Mouse (Mus musculus): ENCODE data around the gene Ttc7. TPM values are rescaled to one million over a fixed set of nuclear protein-coding genes. Genes with fewer than 3 reads are reported as not detected.

The Ttc7 gene
- total RNA-seq, 2 experiments from 2014 or later: 13.3 to 16.2 TPM

GRCm38 (mm10) chr17:87312924-87313870 is 30.5 kb downstream of the Ttc7 start:
- DNase-seq (ENCODE audit: low spot score in 2 of 2): no peak

GRCm38 (mm10) chr17:87314121-87314520 is 31.4 kb downstream of the Ttc7 start:
- no peak for DNase-seq (ENCODE audit: low spot score in 2 of 2)

DNA sequence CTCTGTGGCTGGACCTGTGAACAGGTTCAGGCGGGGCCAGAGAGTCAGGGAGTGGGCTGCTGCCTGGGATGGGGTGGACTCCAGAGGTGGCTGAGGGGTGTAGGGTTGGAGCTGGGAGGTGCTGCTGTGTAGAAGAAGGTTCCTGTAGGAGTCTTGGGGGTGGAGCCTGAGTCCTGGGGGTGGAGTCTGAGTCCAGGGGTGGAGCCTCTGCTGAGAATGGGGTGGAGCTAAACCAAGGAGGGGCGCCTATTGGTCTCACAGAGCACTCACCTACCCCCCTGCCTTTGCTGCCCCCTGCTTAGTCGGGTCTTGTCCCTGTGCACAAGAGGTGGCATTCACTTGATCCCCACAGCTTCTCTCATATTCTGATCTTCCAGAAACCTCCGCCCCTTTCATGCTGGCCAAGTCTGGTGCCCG is 31.9 kb downstream of the Ttc7 start:
- DNase-seq (ENCODE audit: low spot score in 2 of 2): peak in 1 of 2 experiments; percentile 46

DNA sequence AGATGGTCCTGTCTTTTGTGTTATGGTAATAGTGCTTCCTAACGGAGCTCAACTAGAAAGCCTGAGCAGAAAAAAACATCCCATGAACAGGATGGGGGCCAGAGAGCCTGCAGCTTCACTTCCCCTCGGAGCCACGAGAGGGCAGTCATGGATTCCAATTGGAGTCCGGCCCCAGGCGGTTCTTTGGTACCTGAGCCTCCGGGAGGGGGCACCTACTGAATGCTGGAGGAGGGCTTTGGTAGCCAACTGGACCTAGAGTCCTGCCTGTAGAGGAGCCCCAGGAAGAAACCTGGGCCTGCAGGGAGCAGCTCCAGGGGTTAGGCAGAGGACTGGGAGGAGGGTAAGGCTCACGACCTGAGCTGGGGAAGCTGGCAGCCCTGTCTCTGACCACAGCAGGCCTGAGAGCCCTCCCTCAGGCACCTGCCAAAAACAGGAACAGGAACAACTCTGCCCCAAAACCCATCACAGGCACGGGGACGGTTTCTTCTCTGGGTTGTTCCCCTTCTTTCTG is 32.4 kb downstream of the Ttc7 start:
- DNase-seq (ENCODE audit: low spot score in 2 of 2): peak; percentile 92 to 93

GRCm38 (mm10) chr17:87315891-87316763 is 33.4 kb downstream of the Ttc7 start:
- DNase-seq (ENCODE audit: low spot score in 2 of 2): no peak

GRCm38 (mm10) chr17:87317271-87317670 is 34.6 kb downstream of the Ttc7 start:
- DNase-seq (ENCODE audit: low spot score in 2 of 2): no peak

DNA sequence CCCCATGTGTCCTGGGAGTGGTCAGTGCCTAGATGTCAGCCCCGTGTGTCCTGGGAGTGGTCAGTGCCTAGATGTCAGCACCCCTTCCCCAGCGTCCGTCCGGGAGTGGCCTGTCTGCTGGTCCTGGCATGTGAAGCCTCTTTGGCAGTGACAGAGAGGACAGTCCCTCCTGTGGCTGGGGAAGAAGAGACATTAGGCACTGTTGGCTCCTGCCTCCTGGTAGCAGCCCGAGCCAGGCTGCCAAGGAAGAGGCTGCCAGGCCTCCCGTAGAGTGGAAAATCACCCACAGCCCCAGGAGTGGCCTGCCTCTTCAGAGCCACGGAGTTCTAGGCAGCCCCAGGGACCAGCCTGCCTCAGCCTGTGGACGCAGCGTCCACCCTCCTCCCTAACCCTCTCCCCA is 35.3 kb downstream of the Ttc7 start:
- DNase-seq (ENCODE audit: low spot score in 2 of 2): no peak

DNA sequence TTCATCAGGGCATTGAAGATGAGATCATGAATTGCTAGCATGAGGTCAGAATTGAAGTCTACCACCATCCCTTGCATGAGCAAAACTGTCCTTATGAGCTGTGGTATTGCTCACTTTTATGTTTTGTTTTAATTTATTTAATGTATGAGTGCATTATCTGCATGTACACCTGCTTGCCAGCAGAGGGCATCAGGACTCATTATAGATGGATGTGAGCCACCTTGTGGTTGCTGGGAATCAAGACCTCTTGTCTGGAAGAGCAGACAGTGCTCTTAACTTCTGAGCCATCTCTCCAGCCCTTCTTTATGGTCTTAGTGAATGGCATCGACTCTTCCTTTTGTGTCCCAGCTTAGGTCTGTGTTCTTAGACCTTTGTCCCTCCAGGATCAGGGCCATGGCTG is 39.0 kb downstream of the Ttc7 start:
- no peak for DNase-seq (ENCODE audit: low spot score in 2 of 2)

DNA sequence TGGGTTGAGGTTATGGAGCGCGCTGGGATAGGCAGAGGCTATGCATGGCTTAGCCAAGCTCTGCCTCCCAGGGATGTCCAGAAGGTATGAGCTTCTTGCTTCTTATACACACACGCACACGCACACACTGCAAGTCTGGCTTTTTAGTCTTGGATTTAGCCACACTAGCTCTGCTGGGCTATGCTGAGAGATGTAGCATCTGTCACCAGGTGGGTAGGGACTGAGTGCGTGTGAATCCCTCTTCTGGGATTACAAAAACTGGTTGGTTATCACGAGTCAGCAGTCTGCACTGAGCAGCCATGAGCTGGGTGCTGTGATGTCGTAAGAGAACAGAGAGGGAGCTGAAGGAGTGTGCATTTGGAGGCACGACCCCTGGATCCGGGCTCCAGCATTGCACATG is 40.5 kb downstream of the Ttc7 start:
- no peak for DNase-seq (ENCODE audit: low spot score in 2 of 2)

DNA sequence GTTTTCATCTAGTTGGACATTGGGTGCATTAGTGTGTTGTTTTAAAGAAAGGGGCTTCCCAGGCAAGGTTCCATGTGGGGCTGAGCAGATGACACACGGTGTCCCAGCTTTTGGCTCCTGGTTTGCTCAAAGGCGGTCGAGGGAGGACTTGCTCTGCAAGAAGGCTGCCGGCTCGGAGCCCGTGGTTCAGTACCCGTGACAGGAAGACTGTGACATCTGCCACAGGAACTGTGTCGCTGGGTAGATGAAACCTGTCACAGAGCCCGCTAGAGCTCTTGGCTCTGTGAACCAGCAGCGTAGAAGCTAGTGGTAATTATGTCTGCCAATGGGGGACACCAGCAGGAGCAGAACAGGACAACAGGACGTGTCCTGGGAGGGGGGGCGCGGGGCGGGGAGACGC is 42.8 kb downstream of the Ttc7 start:
- no peak for DNase-seq (ENCODE audit: low spot score in 2 of 2)

DNA sequence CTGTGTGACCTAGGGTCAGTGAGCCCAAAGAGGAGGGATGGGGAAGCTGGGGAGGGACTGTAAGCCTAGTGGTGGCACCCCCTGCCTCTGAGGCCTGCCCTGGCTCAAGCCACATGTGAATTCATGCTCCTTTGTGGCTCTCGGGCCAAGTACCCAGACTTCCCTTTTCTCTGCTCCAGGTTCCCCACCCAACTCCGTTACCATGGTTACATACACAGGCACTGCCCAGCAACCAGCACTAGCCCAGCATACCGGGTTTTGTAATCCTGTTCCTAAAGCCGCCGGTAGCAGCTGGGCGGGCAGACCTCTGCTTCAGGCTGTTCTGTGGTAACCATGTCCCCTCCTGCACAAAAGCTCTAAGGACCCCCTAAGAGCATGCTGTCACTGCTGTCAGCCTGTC is 44.3 kb downstream of the Ttc7 start:
- DNase-seq (ENCODE audit: low spot score in 2 of 2): no peak

DNA sequence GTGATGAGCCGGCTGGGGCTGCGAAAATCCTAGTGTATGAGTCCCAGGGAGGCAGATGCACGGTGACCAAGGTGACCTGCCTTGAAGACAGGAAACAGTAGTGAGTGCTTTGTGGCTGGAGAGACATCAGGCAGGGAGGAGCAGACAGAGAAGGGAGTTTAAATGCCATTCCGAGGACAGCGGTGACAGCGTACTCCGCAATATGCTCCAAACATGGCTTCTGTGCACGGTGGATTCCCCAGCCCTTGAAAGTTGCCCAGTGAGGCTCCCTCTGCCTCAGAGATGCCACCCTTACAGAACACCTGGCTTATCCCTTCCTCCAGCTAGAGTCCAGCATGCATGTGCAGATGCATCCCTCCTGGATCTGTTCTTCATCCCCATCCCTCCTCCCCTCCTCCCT is 45.0 kb downstream of the Ttc7 start:
- DNase-seq (ENCODE audit: low spot score in 2 of 2): no peak

DNA sequence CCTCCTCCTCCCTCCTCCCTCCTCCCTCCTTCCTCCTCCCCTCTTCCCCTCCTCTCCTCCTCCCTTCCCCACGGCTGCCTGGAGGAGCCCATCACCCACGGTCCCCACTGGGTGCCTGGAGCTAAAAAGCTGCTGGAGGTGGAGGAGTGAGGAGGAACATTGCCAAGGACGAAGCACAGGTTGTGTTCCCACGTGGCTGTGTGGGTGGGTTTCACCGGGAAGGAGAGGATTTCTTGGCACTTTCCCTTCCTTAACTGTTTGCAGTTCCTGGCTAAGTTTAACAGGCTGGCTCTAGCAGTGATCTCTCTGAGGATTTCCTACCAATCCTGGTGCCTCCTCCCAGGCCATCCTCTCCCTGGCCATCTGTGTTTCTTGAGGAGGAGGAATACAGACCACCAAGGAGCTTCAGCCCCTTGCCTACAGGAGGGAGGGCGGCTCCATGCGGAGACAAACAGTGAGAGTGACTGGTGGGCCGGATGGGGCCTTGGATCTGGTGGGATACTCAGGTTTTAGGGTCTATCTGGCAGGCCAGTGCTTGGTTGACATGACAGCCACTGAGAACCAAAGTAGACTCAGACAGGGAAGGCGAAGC is 45.6 kb downstream of the Ttc7 start:
- DNase-seq (ENCODE audit: low spot score in 2 of 2): no peak

DNA sequence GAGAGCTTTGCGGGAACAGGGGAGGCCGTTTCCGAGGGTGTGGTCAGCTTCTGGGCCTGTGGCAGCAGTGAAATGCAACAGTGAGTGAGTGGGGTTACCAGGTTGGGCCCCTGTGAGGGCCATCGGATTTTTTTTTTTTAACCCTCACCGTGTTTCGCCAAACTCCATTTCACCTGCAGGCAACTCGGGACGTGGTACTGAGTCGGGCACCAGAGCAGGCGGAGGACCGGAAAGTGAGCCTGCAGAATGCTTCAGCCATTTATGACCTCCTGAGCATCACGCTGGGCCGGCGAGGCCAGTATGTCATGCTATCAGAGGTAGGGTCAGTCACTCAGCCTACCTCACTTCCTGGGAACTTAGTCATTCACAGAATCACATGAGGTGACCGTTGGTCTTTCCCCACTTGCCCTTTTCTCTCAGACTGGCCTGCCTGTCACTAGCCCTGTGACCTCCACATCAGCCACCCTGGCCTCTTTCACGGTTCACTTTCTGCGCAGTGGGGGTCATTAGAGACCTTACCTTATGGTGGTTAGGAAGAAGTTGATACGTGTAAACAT is 46.5 kb downstream of the Ttc7 start:
- no peak for DNase-seq (ENCODE audit: low spot score in 2 of 2)

DNA sequence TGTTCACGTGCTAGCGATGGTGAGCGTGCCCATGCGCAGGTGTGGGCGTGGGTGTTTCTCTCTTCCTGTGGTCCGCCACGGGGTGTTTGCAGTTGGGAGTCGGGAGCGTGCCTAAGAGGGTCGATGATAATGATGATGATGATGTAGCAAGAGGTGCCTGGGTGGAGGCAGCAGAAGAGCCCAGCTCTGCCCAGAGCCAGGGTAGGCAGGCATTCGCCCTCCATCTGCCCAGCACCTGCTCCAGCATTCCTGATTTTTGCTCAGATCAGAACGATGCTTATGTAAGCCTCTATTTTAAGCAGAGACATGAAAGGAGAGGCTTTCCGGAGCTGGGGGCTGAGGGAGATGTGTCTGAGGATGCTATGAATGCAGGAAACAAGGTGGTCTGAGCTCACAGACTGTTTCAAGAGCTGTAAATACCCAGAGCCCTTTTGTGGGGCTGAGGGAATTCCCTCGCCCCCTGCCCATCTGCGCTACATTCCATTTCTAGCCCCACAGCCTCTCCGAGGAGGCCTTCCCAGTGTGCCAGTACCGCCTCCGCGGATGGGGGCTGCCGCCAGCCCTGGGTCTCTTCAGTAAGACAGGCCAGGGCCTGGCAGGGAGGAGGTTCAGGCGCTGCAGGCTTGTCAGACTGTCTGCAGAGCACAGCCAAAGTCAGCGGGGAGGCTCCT is 47.7 kb downstream of the Ttc7 start:
- DNase-seq (ENCODE audit: low spot score in 2 of 2): no peak

GRCm38 (mm10) chr17:87330921-87331291 is 48.2 kb downstream of the Ttc7 start:
- no peak for DNase-seq (ENCODE audit: low spot score in 2 of 2)

GRCm38 (mm10) chr17:87331336-87332141 is 48.9 kb downstream of the Ttc7 start:
- no peak for DNase-seq (ENCODE audit: low spot score in 2 of 2)

- no peak for DNase-seq (ENCODE audit: low spot score in 2 of 2)
These were observed 49.6 kb downstream of the Ttc7 start for GRCm38 (mm10) chr17:87332142-87332815.

DNA sequence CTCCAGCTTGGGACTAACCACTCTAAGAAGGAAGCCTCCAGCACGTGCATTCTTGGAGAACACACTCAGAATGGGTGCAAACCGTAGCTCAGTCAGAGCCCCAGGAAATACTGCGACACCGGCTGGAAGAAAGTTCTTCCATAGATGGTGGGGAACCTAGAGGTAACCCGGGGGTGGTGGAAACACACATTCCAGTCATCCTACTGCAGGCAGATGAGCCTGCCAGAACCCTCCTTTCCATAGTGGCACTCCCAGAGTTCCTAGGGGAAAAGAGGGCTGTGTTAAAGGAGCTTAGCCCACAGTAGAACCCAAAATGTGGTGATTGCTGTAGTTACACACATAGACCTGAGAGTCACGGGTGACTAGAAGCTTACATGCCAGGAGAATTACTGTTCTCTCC is 50.2 kb downstream of the Ttc7 start:
- DNase-seq (ENCODE audit: low spot score in 2 of 2): no peak

Measured in gastrocnemius, postnatal 4 days (tissue).